Mouse (Mus musculus) neural tube, embryonic 12.5 days (tissue): ENCODE measurements around the gene Zcchc2. TPM values are rescaled to one million over a fixed set of nuclear protein-coding genes. Genes with fewer than 3 reads are reported as not detected.
A peak's percentile ranks its signal among the peaks of the same experiment; 100 is the strongest.

Experiments used
- ATAC-seq: fragments of 200-750 bp; cut with Nextera tagmentation; 2 replicates; pipeline ENCODE4 v1.8.0; 2017; ENCODE audit warnings: low read depth, mild to moderate bottlenecking, moderate TSS enrichment, moderate library complexity; ENCODE audit not compliant: low FRiP score
- H3K27ac ChIP-seq: fragments of 300-500 bp; sonication (generic); 2 replicates; pipeline ENCODE4 v1.5.1; 2016
- H3K27me3 ChIP-seq: fragments of 300-500 bp; sonication (generic); replicated peaks from 2 replicates; pipeline ENCODE4 v1.6.1; 2016; ENCODE audit warnings: mild to moderate bottlenecking
- H3K36me3 ChIP-seq: fragments of 300-500 bp; sonication (generic); 2 replicates; pipeline ENCODE4 v1.6.1; 2016; ENCODE audit warnings: mild to moderate bottlenecking
- H3K4me1 ChIP-seq: fragments of 300-500 bp; sonication (generic); 2 replicates; pipeline ENCODE4 v1.6.1; 2016
- H3K4me2 ChIP-seq: fragments of 300-500 bp; sonication (generic); replicated peaks from 2 replicates; pipeline ENCODE4 v1.6.1; 2016; ENCODE audit warnings: mild to moderate bottlenecking
- H3K4me3 ChIP-seq: fragments of 300-500 bp; sonication (generic); 2 replicates; pipeline ENCODE4 v1.5.1; 2016
- H3K9ac ChIP-seq: fragments of 300-500 bp; sonication (generic); 2 replicates; pipeline ENCODE4 v1.6.1; 2016; ENCODE audit warnings: mild to moderate bottlenecking
- H3K9me3 ChIP-seq: fragments of 300-500 bp; sonication (generic); 2 replicates; pipeline ENCODE4 v1.6.1; 2016; ENCODE audit warnings: mild to moderate bottlenecking
- WGBS: fragments of 180-500 bp; shearing (Covaris S2); methylation state at CpG from one replicate; pipeline ENCODE4 v1.1.7; 2016; 5-methylcytosine and 5-hydroxymethylcytosine counted together
- polyA plus RNA-seq: library from polyadenylated mRNA; unstranded; fragments of >200 nt; fragmentation: Nextera tagmentation; extraction: Ambion mirVana; gene quantifications from 2 replicates; pipeline ENCODE4 v1.2.1, GENCODE M21; 2016

The Zcchc2 gene
- polyA plus RNA-seq, 1 experiment from 2014 or later = 1.9 TPM

DNA sequence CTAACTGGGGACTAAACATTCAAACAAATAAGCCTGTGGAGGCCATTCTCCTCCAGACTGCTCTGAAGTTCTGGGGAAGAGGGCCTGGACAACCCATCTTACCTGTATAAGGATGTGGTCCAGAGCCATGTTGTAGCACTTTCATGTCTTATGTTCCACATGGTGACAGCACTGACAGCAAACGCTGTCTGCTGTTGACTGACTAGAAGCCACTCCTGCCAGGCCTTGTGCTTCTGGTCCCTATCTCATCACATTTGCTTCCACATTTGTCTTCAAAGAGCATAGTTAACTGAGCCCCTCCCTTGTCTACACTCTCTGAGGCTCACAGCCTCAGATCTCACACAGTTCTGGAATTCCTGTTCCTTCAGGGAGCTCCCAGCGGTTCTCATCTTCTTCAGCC lies 34.0 kb downstream of the Zcchc2 start:
- no peak overlapping the region for H3K4me3 ChIP-seq
- no peaks in the 10 kb centered on the region for H3K27me3 ChIP-seq
- no peak for ATAC-seq
- no peak overlapping the region for H3K9ac ChIP-seq
- H3K27ac ChIP-seq = no peak overlapping the region
- H3K4me2 ChIP-seq = no peak overlapping the region
- H3K36me3 ChIP-seq = peaks cover 25% of the 10 kb centered on the region
- H3K4me1 ChIP-seq = no peaks in the 10 kb centered on the region
- H3K9me3 ChIP-seq = no peaks in the 10 kb centered on the region
- 90% methylated on average over 2 of the region's 2 CpGs for WGBS

DNA sequence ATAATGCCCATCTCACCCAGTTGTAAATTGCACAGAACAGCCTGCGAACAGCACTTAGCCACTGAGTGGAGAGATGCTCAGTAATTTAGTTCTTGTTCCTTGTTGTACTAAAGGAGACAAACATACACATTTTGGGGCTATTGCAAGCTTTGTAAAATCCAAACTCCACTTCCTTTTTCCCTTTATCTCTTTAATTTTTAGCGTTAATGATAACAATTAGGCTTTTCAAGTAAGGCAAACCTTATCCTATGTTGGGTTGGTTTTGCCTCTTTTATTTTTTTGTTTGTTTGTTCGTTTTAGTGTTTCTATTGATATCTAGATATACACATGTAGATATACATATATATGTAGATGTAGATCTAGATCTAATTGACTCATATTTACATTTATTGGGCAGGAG lies 34.6 kb downstream of the Zcchc2 start:
- H3K36me3 ChIP-seq = peaks cover 25% of the 10 kb centered on the region

DNA sequence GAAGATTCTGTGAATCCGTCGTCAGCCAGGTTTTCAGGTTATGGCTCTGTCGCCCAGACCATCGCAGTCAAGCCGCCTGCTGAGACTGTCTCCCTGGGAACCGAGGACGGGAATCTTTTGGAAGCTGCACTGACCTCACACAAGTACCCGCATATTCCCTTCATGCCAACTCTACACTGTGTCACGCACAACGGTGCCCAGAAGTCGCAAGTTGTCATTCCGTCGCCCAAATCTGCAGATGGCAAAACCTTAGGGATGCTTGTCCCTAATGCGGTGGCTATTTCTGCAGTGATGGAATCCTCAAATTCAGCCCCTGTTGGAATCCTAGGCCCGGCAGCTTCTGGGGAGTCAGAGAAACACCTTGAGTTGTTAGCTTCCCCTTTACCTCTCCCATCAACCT lies 39.6 kb downstream of the Zcchc2 start:
- no peak overlapping the region for H3K27ac ChIP-seq
- no peak overlapping the region for H3K4me3 ChIP-seq
- no peaks in the 10 kb centered on the region for H3K9me3 ChIP-seq
- ATAC-seq = no peak
- H3K4me1 ChIP-seq = no peaks in the 10 kb centered on the region
- H3K9ac ChIP-seq = no peak overlapping the region
- H3K4me2 ChIP-seq = no peak overlapping the region
- H3K36me3 ChIP-seq = peaks cover 24% of the 10 kb centered on the region
- 93% methylated on average over 15 of the region's 15 CpGs for WGBS
- no peaks in the 10 kb centered on the region for H3K27me3 ChIP-seq

More for the DNA sequence above, 34.6 kb downstream of the Zcchc2 start:
- Histone ChIP-seq H3K9me3 (no peaks in the 10 kb centered on the region), H3K4me1 (no peaks in the 10 kb centered on the region), H3K27ac (no peak overlapping the region), H3K4me3 (no peak overlapping the region), H3K27me3 (no peaks in the 10 kb centered on the region), H3K9ac (no peak overlapping the region), H3K4me2 (no peak overlapping the region)
- WGBS = 94% methylated on average over 3 of the region's 3 CpGs
- no peak for ATAC-seq

DNA sequence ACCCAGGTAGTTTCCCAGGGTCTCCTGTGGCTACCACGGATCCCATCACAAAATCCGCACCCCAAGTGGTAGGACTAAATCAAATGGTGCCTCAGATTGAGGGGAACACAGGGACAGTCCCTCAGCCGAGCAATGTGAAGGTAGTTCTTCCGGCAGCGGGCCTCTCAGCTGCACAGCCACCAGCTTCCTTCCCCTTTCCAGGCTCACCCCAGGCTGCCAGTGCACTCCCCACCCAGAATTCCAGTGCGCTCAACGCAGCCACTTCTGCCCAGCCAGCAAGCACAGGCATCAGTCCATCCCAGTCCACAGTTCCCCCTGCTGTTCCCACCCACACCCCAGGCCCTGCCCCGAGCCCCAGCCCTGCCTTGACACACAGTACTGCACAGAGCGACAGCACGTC lies 40.1 kb downstream of the Zcchc2 start:
- H3K36me3 ChIP-seq = peaks cover 24% of the 10 kb centered on the region
- no peak overlapping the region for H3K4me3 ChIP-seq
- no peak overlapping the region for H3K9ac ChIP-seq
- 92% methylated on average over 10 of the region's 10 CpGs for WGBS
- ATAC-seq = 0 out of 2 replicates have a peak, but pooled peaks have one; percentile 22
- H3K27ac ChIP-seq = no peak overlapping the region
- H3K4me1 ChIP-seq = no peaks in the 10 kb centered on the region
- H3K9me3 ChIP-seq = no peaks in the 10 kb centered on the region
- H3K27me3 ChIP-seq = no peaks in the 10 kb centered on the region
- no peak overlapping the region for H3K4me2 ChIP-seq

DNA sequence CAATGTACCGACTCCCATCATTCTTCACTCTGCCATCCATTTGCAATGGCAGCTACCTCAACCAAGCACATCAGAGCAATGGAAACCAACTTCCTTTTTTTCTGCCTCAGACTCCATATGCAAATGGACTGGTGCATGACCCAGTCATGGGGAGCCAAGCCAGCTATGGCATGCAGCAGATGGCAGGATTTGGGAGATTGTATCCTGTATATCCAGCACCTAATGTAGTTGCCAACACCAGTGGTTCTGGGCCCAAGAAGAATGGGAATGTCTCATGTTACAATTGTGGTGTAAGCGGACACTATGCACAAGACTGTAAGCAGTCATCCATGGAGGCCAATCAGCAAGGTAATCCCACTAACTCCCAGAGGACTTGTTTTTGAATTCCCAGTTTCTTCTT lies 40.7 kb downstream of the Zcchc2 start:
- Histone ChIP-seq H3K27me3 (no peaks in the 10 kb centered on the region), H3K4me1 (no peaks in the 10 kb centered on the region), H3K4me2 (no peak overlapping the region), H3K4me3 (no peak overlapping the region), H3K36me3 (peaks cover 24% of the 10 kb centered on the region), H3K27ac (no peak overlapping the region), H3K9me3 (no peaks in the 10 kb centered on the region), H3K9ac (no peak overlapping the region)
- no peak for ATAC-seq
- WGBS = 94% methylated on average over 2 of the region's 2 CpGs

DNA sequence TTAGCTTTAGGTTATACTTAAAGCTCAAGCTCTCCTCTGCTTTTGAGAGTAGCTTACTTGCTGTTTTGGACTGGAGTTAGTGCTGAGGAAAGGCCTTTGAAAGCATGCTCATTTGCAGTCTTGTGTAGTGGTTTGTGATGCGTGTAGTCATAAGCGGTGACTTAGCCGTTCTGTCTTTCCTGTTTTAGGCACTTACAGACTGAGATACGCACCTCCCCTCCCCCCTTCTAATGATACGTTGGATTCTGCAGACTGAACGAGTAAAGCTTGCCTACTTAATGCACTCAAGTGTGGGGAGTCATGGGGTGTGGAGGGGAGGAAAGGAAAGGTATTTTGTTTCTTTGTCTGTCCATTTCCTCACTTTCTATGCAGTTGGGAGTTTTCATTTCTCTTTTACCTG lies 41.7 kb downstream of the Zcchc2 start:
- no peak overlapping the region for H3K27ac ChIP-seq
- ATAC-seq = no peak
- H3K9ac ChIP-seq = no peak overlapping the region
- no peak overlapping the region for H3K4me3 ChIP-seq
- H3K4me1 ChIP-seq = no peaks in the 10 kb centered on the region
- H3K27me3 ChIP-seq = no peaks in the 10 kb centered on the region
- 78% methylated on average over 6 of the region's 6 CpGs for WGBS
- H3K4me2 ChIP-seq = no peak overlapping the region
- peaks cover 24% of the 10 kb centered on the region for H3K36me3 ChIP-seq
- no peaks in the 10 kb centered on the region for H3K9me3 ChIP-seq

DNA sequence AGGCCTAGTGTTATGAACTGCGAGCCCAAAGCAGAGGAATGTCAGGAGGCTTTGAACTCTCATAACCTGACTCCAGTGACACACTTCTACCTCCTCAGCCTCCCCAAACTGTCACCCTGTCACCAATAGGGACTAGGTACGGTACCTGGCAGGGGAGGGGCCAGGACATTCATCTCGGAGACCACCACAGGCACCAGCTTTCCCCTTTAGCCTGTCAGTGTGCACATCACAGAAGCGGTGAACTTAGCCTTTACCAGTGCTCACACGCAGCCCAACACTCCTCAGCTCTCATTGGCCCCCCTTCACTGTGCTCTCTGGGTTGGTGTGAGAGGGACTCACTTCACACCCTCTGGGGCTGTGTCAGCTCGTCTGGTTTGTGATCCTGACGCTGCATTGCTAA lies 44.6 kb downstream of the Zcchc2 start:
- no peak for ATAC-seq
- no peaks in the 10 kb centered on the region for H3K4me1 ChIP-seq
- no peak overlapping the region for H3K27ac ChIP-seq
- no peaks in the 10 kb centered on the region for H3K9me3 ChIP-seq
- WGBS = 83% methylated on average over 7 of the region's 7 CpGs
- peaks cover 13% of the 10 kb centered on the region; the same call in 1 of the 2 replicates for H3K36me3 ChIP-seq
- no peak overlapping the region for H3K4me2 ChIP-seq
- no peak overlapping the region for H3K4me3 ChIP-seq
- H3K9ac ChIP-seq = no peak overlapping the region
- H3K27me3 ChIP-seq = no peaks in the 10 kb centered on the region

DNA sequence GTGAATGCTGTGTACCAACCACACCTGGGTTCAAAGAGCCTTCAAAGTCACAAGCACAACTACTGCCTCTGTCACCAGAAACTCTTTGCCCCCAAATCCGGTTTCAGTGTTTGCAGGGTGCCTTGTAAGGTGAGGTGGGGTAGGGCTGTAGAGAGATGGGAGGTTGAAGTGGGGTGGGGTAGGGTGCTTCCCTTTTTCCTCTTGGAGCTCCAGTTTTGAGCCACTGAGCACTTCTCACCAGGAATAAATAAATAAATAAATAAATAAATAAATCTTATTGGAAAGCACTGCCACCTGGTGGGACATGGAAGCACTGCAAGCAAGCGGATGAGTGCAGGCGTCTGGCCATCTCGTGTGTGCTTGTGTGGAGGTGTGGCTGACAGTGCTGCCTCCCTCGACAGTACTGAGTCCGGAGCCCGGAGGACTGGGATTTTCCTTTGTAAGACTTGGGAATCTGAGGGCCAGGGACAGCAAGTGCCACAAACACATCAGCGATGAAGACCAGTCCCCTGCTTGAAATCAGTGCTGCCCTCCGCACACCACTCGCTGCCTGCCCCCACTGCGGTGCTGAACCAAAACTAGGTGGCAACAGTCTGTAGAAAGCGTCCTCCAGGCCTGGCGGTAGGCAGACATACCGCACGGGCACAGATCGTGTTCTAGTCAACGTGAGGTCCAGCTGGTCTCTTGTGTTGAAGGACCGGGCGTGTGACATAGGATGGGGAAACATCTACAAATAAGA lies 46.8 kb downstream of the Zcchc2 start:
- no peak overlapping the region for H3K4me3 ChIP-seq
- H3K9ac ChIP-seq = no peak overlapping the region
- H3K4me1 ChIP-seq = no peaks in the 10 kb centered on the region
- H3K9me3 ChIP-seq = no peaks in the 10 kb centered on the region
- WGBS = 63% methylated on average over 19 of the region's 19 CpGs
- H3K27me3 ChIP-seq = no peaks in the 10 kb centered on the region
- ATAC-seq = peak; percentile 77
- H3K36me3 ChIP-seq = no peaks in the 10 kb centered on the region
- no peak overlapping the region for H3K4me2 ChIP-seq
- no peak overlapping the region for H3K27ac ChIP-seq

DNA sequence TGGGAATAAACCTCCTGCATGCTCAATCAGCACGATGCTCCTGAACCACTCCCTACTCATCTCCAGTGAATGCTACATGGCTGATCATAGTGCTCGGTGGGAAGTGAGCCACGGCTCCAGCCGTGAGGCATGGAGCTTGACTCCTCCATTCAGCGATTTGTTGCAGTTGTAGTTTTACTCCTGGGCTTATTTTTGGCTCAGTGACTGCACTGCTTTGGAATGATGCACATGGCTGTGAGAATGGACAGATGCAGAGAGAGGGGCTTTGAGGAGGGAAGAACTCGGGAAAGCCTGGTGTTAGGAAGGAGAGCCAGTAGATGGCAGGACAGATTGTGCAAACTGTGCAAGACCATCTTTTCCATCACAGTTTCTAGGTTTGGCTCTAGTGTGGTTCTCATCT lies 49.1 kb downstream of the Zcchc2 start:
- no peaks in the 10 kb centered on the region for H3K27me3 ChIP-seq
- H3K9me3 ChIP-seq = no peaks in the 10 kb centered on the region
- no peak overlapping the region for H3K4me3 ChIP-seq
- H3K4me1 ChIP-seq = no peaks in the 10 kb centered on the region
- ATAC-seq = no peak
- WGBS = 83% methylated on average over 6 of the region's 6 CpGs
- H3K9ac ChIP-seq = no peak overlapping the region
- H3K4me2 ChIP-seq = no peak overlapping the region
- no peak overlapping the region for H3K27ac ChIP-seq
- H3K36me3 ChIP-seq = no peaks in the 10 kb centered on the region

DNA sequence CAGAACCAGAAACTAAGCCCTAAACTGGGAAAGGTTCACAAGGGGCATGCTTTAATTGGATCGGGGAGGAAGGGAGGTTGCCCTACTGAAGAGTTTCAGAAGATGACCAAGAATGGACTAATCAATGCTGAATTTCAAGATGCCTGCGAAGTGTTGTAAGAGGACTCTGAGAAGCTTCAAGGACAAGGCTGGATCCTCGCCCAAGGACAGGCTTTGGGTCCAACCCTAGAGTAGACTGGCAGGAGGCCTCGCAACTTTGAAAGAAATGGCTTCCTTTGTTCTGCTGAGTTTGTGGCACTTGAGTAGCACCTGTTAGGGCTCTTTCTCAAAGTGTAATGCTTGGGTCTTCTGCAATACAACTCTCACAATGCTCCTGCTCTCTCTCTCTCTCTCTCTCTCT lies 50.1 kb downstream of the Zcchc2 start:
- no peak for ATAC-seq
- no peak overlapping the region for H3K27ac ChIP-seq
- H3K36me3 ChIP-seq = no peaks in the 10 kb centered on the region
- H3K9ac ChIP-seq = no peak overlapping the region
- H3K9me3 ChIP-seq = no peaks in the 10 kb centered on the region
- H3K4me2 ChIP-seq = no peak overlapping the region
- H3K27me3 ChIP-seq = no peaks in the 10 kb centered on the region
- 93% methylated on average over 4 of the region's 4 CpGs for WGBS
- no peak overlapping the region for H3K4me3 ChIP-seq
- no peaks in the 10 kb centered on the region for H3K4me1 ChIP-seq

DNA sequence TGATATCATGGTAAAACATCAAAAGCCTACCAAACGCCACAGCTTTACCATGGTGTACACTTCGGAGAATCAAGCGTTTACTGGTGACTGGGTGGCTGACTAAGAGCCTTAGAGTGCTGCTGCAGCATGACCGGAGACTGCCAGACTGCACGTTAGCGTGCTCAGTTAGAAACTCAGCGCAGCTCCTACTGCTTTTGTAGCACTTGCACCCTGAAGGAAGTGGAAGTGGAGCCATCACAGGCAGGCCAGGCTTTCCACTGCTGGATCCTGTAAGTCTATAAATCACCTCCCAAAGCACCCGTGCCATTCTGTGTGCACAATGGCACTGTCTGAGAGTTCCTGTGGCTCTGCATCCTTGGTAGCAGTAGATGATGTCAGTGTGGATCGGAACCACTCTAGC lies 52.0 kb downstream of the Zcchc2 start:
- H3K4me2 ChIP-seq = no peak overlapping the region
- no peaks in the 10 kb centered on the region for H3K4me1 ChIP-seq
- H3K9ac ChIP-seq = no peak overlapping the region
- H3K4me3 ChIP-seq = no peak overlapping the region
- no peaks in the 10 kb centered on the region for H3K9me3 ChIP-seq
- H3K36me3 ChIP-seq = no peaks in the 10 kb centered on the region
- H3K27ac ChIP-seq = no peak overlapping the region
- no peaks in the 10 kb centered on the region for H3K27me3 ChIP-seq
- ATAC-seq = no peak
- 88% methylated on average over 9 of the region's 9 CpGs for whole genome bisulfite sequencing

DNA sequence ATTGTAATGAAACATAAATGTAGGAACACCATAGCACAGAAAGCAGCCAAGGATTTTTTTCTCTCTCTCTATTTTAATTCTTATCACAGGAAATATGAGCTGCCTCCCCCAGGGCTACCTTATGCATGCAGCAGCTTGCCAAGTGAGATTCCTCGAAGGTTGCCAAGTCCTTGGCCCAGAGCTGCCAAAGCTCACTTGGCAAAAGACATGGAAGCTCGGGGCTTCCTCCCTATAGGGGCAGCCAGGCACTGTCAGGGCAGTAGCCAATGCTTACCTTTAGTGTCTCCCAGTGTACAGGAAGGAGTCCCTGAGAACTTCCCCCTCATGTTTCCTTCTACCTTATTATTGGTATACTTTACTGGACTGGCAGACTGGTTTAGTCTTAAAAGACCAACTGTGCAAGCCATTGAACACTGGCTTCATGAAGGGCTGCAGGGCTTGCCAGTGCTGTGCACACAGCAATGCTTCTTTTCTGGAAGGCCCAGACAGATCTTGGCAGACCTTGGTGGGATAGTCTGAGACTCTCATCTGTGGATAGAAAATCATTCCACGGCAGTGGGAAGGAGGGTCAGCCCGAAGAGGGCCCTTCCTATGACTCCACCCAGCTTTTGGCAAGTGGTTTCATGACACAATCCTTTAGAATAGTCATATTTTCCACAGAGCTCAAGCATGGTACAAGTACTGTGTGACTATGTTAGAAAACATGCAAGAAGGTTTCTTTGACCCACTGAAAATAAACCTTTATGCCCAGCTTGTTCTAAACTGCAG lies 53.0 kb downstream of the Zcchc2 start:
- Histone ChIP-seq H3K27ac (no peak overlapping the region), H3K36me3 (no peaks in the 10 kb centered on the region), H3K4me2 (no peak overlapping the region), H3K27me3 (no peaks in the 10 kb centered on the region), H3K9me3 (no peaks in the 10 kb centered on the region), H3K4me3 (no peak overlapping the region), H3K9ac (no peak overlapping the region), H3K4me1 (no peaks in the 10 kb centered on the region)
- no peak for ATAC-seq
- 89% methylated on average over 4 of the region's 4 CpGs for WGBS

DNA sequence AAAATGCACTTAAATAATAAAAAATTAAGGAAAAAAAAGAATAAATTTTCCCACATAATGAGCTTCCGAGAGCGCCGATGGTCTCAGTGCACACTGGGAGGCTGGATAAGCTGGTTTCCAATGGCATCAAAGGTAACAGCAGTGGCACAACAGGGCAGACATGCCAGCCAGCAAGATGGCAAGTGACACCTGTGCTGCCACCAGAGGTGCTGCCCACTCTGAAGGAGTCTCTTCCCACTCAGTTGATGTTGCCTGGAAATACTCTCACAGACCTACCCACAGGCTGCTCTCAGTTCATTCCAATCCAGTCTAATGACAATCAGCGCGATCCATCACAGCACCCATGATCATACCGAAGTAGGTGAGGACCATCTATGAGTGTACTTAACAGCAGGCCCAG lies 58.8 kb downstream of the Zcchc2 start:
- H3K4me3 ChIP-seq = no peak overlapping the region
- no peak overlapping the region for H3K27ac ChIP-seq
- H3K4me1 ChIP-seq = no peaks in the 10 kb centered on the region
- no peaks in the 10 kb centered on the region for H3K27me3 ChIP-seq
- H3K9me3 ChIP-seq = no peaks in the 10 kb centered on the region
- ATAC-seq = no peak
- H3K36me3 ChIP-seq = no peaks in the 10 kb centered on the region
- H3K9ac ChIP-seq = no peak overlapping the region
- no peak overlapping the region for H3K4me2 ChIP-seq
- 95% methylated on average over 6 of the region's 6 CpGs for whole genome bisulfite sequencing
